ENCODE assay signal across 15 mouse cellular contexts in genomic region chr3:3014978-3015377, GRCm38 (mm10).
A peak's percentile ranks its signal among the peaks of the same experiment; 100 is the strongest.
DNase-seq lines count a peak whose midpoint lies in the region; ATAC-seq and TF ChIP-seq lines count a peak whose summit lies in the region.
"Had no signal": no experiment of that assay in that cellular context is flagged by ENCODE, and none has a peak within 500 bp of the region (broad histone marks: within the 10 kb centered on the region; RNA-seq: fewer than 3 reads in every experiment).

No protein-coding gene starts in this region.

- H3K36me3 ChIP-seq in forebrain, embryonic 11.5 days (ENCODE audit: control insufficient read depth, insufficient read depth, low read length): no peaks in the 10 kb centered on the region
- no peaks in the 10 kb centered on the region for H3K36me3 ChIP-seq in forebrain, embryonic 16.5 days (ENCODE audit: control insufficient read depth, insufficient read depth)
- H3K36me3 ChIP-seq in liver, embryonic 14.5 days (replicated peaks; ENCODE audit: control insufficient read depth, insufficient read depth, low read depth): no peaks in the 10 kb centered on the region
- no peaks in the 10 kb centered on the region for H3K36me3 ChIP-seq in liver, embryonic 12.5 days
- H3K36me3 ChIP-seq: embryonic facial prominence, embryonic 12.5 days; neural tube, embryonic 13.5 days had no signal

- no peaks in the 10 kb centered on the region for H3K27me3 ChIP-seq in forebrain, embryonic 11.5 days (ENCODE audit: control insufficient read depth, insufficient read depth, low read length)
- no peaks in the 10 kb centered on the region for H3K27me3 ChIP-seq in forebrain, embryonic 16.5 days (replicated peaks; ENCODE audit: control insufficient read depth, insufficient read depth, low read length)
- H3K27me3 ChIP-seq in liver, embryonic 14.5 days (ENCODE audit: control insufficient read depth, insufficient read depth, low read length): no peaks in the 10 kb centered on the region
- no peaks in the 10 kb centered on the region for H3K27me3 ChIP-seq in liver, embryonic 12.5 days (replicated peaks)
- H3K27me3 ChIP-seq: embryonic facial prominence, embryonic 12.5 days; neural tube, embryonic 13.5 days had no signal

- no peaks in the 10 kb centered on the region for H3K4me1 ChIP-seq in forebrain, embryonic 11.5 days (replicated peaks; ENCODE audit: control insufficient read depth, insufficient read depth, low read length)
- H3K4me1 ChIP-seq in forebrain, embryonic 16.5 days (replicated peaks; ENCODE audit: control insufficient read depth, insufficient read depth, low read length): no peaks in the 10 kb centered on the region
- no peaks in the 10 kb centered on the region for H3K4me1 ChIP-seq in liver, embryonic 14.5 days (replicated peaks; ENCODE audit: control insufficient read depth in 2 of 2, insufficient read depth in 2 of 2, low read length in 1 of 2)
- no peaks in the 10 kb centered on the region for H3K4me1 ChIP-seq in liver, embryonic 12.5 days
- H3K4me1 ChIP-seq: embryonic facial prominence, embryonic 12.5 days; neural tube, embryonic 13.5 days had no signal

- no peak for TF ChIP-seq CTCF in liver, embryonic 14.5 days (IDR thresholded peaks at IDR 0.05; ENCODE audit: low read depth)

- no peak overlapping the region for H3K27ac ChIP-seq in forebrain, embryonic 11.5 days (ENCODE audit: low read depth, low read length)
- no peak overlapping the region for H3K27ac ChIP-seq in forebrain, embryonic 16.5 days (ENCODE audit: low read length)
- H3K27ac ChIP-seq in liver, embryonic 14.5 days: no peak overlapping the region
- no peak overlapping the region for H3K27ac ChIP-seq in liver, embryonic 12.5 days
- H3K27ac ChIP-seq: embryonic facial prominence, embryonic 12.5 days; neural tube, embryonic 13.5 days had no signal

- DNase-seq in forebrain, embryonic 11.5 days (ENCODE audit: low spot score): no peak
- DNase-seq in liver, embryonic 14.5 days (ENCODE audit: low read depth in 3 of 3, low spot score in 3 of 3): no peak
- no peak for DNase-seq in right cerebral cortex, adult 2 months (ENCODE audit: low spot score in 2 of 2)
- no peak for DNase-seq in cerebellum, adult 9-11 months
- DNase-seq: adrenal gland, adult 8-10 months; cerebellum, postnatal 14 days; gastrocnemius, postnatal 25 days; layer of hippocampus, adult 9-11 months; lung, adult 2 months had no signal

- no peak overlapping the region for H3K9ac ChIP-seq in forebrain, embryonic 11.5 days (ENCODE audit: low read length)
- H3K9ac ChIP-seq in forebrain, embryonic 16.5 days (replicated peaks; ENCODE audit: low read depth, low read length): no peak overlapping the region
- H3K9ac ChIP-seq in liver, embryonic 14.5 days (replicated peaks): no peak overlapping the region
- H3K9ac ChIP-seq in liver, embryonic 12.5 days: no peak overlapping the region
- H3K9ac ChIP-seq: embryonic facial prominence, embryonic 12.5 days; neural tube, embryonic 13.5 days had no signal

- H3K4me3 ChIP-seq in forebrain, embryonic 11.5 days (ENCODE audit: low read depth, low read length): no peak overlapping the region
- no peak overlapping the region for H3K4me3 ChIP-seq in forebrain, embryonic 16.5 days (replicated peaks; ENCODE audit: low read length)
- H3K4me3 ChIP-seq in liver, embryonic 14.5 days (ENCODE audit: insufficient read depth in 1 of 2, low read depth in 2 of 2, low read length in 2 of 2): no peak overlapping the region
- no peak overlapping the region for H3K4me3 ChIP-seq in liver, embryonic 12.5 days
- H3K4me3 ChIP-seq: embryonic facial prominence, embryonic 12.5 days; neural tube, embryonic 13.5 days had no signal

- 0 out of 2 replicates have a peak, but pooled peaks have one; percentile 45 for ATAC-seq in forebrain, embryonic 11.5 days (replicated peaks; ENCODE audit: low FRiP score)
- no peak for ATAC-seq in forebrain, embryonic 16.5 days
- ATAC-seq in liver, embryonic 14.5 days (ENCODE audit: insufficient read depth): 0 out of 2 replicates have a peak, but pooled peaks have one; percentile 42
- no peak; the same call in 1 of the 2 replicates for ATAC-seq in liver, embryonic 12.5 days
- peak; percentile 71 for ATAC-seq in erythroblast, adult 5-6 weeks (replicated peaks; ENCODE audit: low FRiP score, poor library complexity, severe bottlenecking)
- peak; percentile 68 for ATAC-seq in megakaryocyte-erythroid progenitor cell, adult 5-6 weeks (replicated peaks; ENCODE audit: low FRiP score, low TSS enrichment, poor library complexity, severe bottlenecking)

- peaks cover 59% of the 10 kb centered on the region for H3K9me3 ChIP-seq in forebrain, embryonic 11.5 days (ENCODE audit: control insufficient read depth, low read length)
- H3K9me3 ChIP-seq in forebrain, embryonic 16.5 days (ENCODE audit: control insufficient read depth, low read length): peaks cover 47% of the 10 kb centered on the region
- no peaks in the 10 kb centered on the region; the same call in 1 of the 2 replicates for H3K9me3 ChIP-seq in liver, embryonic 14.5 days (ENCODE audit: control insufficient read depth, low read length)
- H3K9me3 ChIP-seq in liver, embryonic 12.5 days (replicated peaks): peaks cover 67% of the 10 kb centered on the region

- no peak for TF ChIP-seq EP300 in liver, embryonic 14.5 days (IDR thresholded peaks at IDR 0.05; ENCODE audit: low read depth)

- no peak overlapping the region for H3K4me2 ChIP-seq in forebrain, embryonic 11.5 days (ENCODE audit: low read depth, low read length, severe bottlenecking)
- H3K4me2 ChIP-seq in forebrain, embryonic 16.5 days (ENCODE audit: low read length): no peak overlapping the region
- H3K4me2 ChIP-seq in liver, embryonic 14.5 days (ENCODE audit: low read depth): no peak overlapping the region
- H3K4me2 ChIP-seq in liver, embryonic 12.5 days: no peak overlapping the region
- H3K4me2 ChIP-seq: embryonic facial prominence, embryonic 12.5 days; neural tube, embryonic 13.5 days had no signal

Comparison
In these comparisons a context has a peak if more than half of its experiments do, and no peak if none do; other contexts are left out.
1. ATAC-seq: peak in forebrain, embryonic 11.5 days (single experiment), liver, embryonic 14.5 days (single experiment), erythroblast, adult 5-6 weeks (single experiment) and megakaryocyte-erythroid progenitor cell, adult 5-6 weeks (single experiment); none in forebrain, embryonic 16.5 days (single experiment) and liver, embryonic 12.5 days (single experiment).